Mouse (Mus musculus) hindbrain, embryonic 15.5 days (tissue): Measurements from ENCODE around the gene Fat4. TPM values are rescaled to one million over a fixed set of nuclear protein-coding genes. Genes with fewer than 3 reads are reported as not detected.

Experiments
- ATAC-seq: fragments of 200-750 bp; cut with Nextera tagmentation; 2 replicates; pipeline ENCODE4 v1.8.0; 2017; ENCODE audit warnings: low read depth, moderate number of reproducible peaks, moderate TSS enrichment; ENCODE audit not compliant: low FRiP score
- H3K27ac ChIP-seq: fragments of 300-500 bp; sonication (generic); replicated peaks from 2 replicates; pipeline ENCODE4 v1.5.1; 2015; ENCODE audit warnings: mild to moderate bottlenecking, inconsistent platforms
- H3K27me3 ChIP-seq: fragments of 300-500 bp; sonication (generic); 2 replicates; pipeline ENCODE4 v1.6.1; 2015; ENCODE audit warnings: control low read depth, inconsistent platforms
- H3K36me3 ChIP-seq: fragments of 300-500 bp; sonication (generic); 2 replicates; pipeline ENCODE4 v1.6.1; 2015; ENCODE audit warnings: control low read depth, inconsistent platforms
- H3K4me1 ChIP-seq: fragments of 300-500 bp; sonication (generic); replicated peaks from 2 replicates; pipeline ENCODE4 v1.6.1; 2015; ENCODE audit warnings: control low read depth, inconsistent platforms
- H3K4me2 ChIP-seq: fragments of 300-500 bp; sonication (generic); 2 replicates; pipeline ENCODE4 v1.6.1; 2015; ENCODE audit warnings: moderate library complexity, mild to moderate bottlenecking, inconsistent platforms
- H3K4me3 ChIP-seq: fragments of 300-500 bp; sonication (generic); 2 replicates; pipeline ENCODE4 v1.5.1; 2015; ENCODE audit warnings: mild to moderate bottlenecking, inconsistent platforms
- H3K9ac ChIP-seq: fragments of 300-500 bp; sonication (generic); 2 replicates; pipeline ENCODE4 v1.6.1; 2015; ENCODE audit warnings: inconsistent platforms
- H3K9me3 ChIP-seq: fragments of 300-500 bp; sonication (generic); 2 replicates; pipeline ENCODE4 v1.6.1; 2016; ENCODE audit warnings: control low read depth, inconsistent platforms
- WGBS: fragments of 180-500 bp; shearing (Covaris S2); methylation state at CpG from one replicate; pipeline ENCODE4 v1.1.7; 2015; 5-methylcytosine and 5-hydroxymethylcytosine counted together
- polyA plus RNA-seq: library from polyadenylated mRNA; unstranded; fragments of >200 nt; fragmentation: Nextera tagmentation; extraction: Ambion mirVana; gene quantifications from 2 replicates; pipeline ENCODE4 v1.2.1, GENCODE M21; 2015

Fat4 gene
- polyA plus RNA-seq = 9.0 and 9.2 TPM in 2 replicates

DNA sequence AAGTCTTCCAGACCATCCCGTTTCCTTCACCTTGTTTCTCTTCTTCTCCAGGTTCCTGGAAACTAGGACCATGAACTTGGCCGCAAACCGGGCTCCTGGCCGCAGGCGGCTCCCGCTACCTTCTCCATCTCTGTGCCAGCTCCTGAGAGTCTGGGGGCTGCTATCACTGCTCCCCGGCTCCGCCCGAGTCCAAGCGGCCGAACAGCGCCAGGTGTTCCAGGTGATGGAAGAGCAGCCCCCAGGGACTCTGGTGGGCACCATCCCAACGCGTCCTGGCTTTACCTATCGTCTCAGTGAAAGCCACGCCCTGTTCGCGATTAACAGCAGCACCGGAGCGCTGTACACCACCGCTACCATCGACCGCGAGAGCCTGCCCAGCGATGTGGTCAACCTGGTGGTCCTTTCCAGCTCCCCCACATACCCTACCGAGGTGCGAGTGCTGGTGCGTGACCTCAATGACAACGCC is at the start of gene Fat4:
Gene Fat4, plus strand, starts transcription at position 51 of the 466 bp plus-strand sequence.
- Histone ChIP-seq H3K27me3 (no peaks in the 10 kb centered on the region), H3K4me1 (peaks cover 43% of the 10 kb centered on the region), H3K9ac (peak within 1 kb of the TSS; percentile 86), H3K36me3 (peaks cover 7% of the 10 kb centered on the region), H3K9me3 (no peaks in the 10 kb centered on the region), H3K27ac (peak within 1 kb of the TSS; percentile 94), H3K4me2 (peak within 1 kb of the TSS; percentile 88), H3K4me3 (peak within 1 kb of the TSS; percentile 61)
- no peak for ATAC-seq
- WGBS = under 1% methylated on average over 29 of the region's 29 CpGs

- Histone ChIP-seq H3K4me1 (no peaks in the 10 kb centered on the region), H3K36me3 (no peaks in the 10 kb centered on the region), H3K9ac (no peak overlapping the region), H3K27ac (no peak overlapping the region), H3K9me3 (no peaks in the 10 kb centered on the region), H3K4me2 (no peak overlapping the region), H3K27me3 (no peaks in the 10 kb centered on the region), H3K4me3 (no peak overlapping the region)
- ATAC-seq = no peak
- 86% methylated on average over 2 of the region's 2 CpGs for WGBS
Observed at GRCm38 (mm10) chr3:38839438-38839837, 47.3 kb upstream of the Fat4 start.

- no peak overlapping the region for H3K4me2 ChIP-seq
- no peak for ATAC-seq
- no peaks in the 10 kb centered on the region for H3K4me1 ChIP-seq
- no peaks in the 10 kb centered on the region for H3K27me3 ChIP-seq
- H3K36me3 ChIP-seq = no peaks in the 10 kb centered on the region
- 36% methylated on average over 7 of the region's 7 CpGs for WGBS
- H3K27ac ChIP-seq = no peak overlapping the region
- no peak overlapping the region for H3K9ac ChIP-seq
- H3K4me3 ChIP-seq = no peak overlapping the region
- H3K9me3 ChIP-seq = no peaks in the 10 kb centered on the region
Observed at GRCm38 (mm10) chr3:38843000-38843538, 43.7 kb upstream of the Fat4 start.

- H3K4me1 ChIP-seq = no peaks in the 10 kb centered on the region
- H3K27me3 ChIP-seq = no peaks in the 10 kb centered on the region
- H3K4me2 ChIP-seq = no peak overlapping the region
- H3K27ac ChIP-seq = no peak overlapping the region
- H3K36me3 ChIP-seq = no peaks in the 10 kb centered on the region
- 45% methylated on average over 11 of the region's 11 CpGs for WGBS
- no peak for ATAC-seq
- H3K9me3 ChIP-seq = no peaks in the 10 kb centered on the region
- no peak overlapping the region for H3K9ac ChIP-seq
- H3K4me3 ChIP-seq = no peak overlapping the region
Observed at GRCm38 (mm10) chr3:38846602-38847382, 39.9 kb upstream of the Fat4 start.

- 64% methylated on average over 3 of the region's 3 CpGs for WGBS
- H3K27ac ChIP-seq = no peak overlapping the region
- no peaks in the 10 kb centered on the region for H3K36me3 ChIP-seq
- H3K4me1 ChIP-seq = no peaks in the 10 kb centered on the region
- no peak for ATAC-seq
- H3K4me2 ChIP-seq = no peak overlapping the region
- no peak overlapping the region for H3K9ac ChIP-seq
- no peak overlapping the region for H3K4me3 ChIP-seq
- no peaks in the 10 kb centered on the region for H3K9me3 ChIP-seq
- H3K27me3 ChIP-seq = no peaks in the 10 kb centered on the region
Observed at GRCm38 (mm10) chr3:38849077-38849476, 37.7 kb upstream of the Fat4 start.

GRCm38 (mm10) chr3:38849536-38849935 is 37.2 kb upstream of the Fat4 start:
- WGBS = 35% methylated on average over 6 of the region's 6 CpGs
- Histone ChIP-seq H3K4me3 (no peak overlapping the region), H3K4me2 (no peak overlapping the region), H3K36me3 (no peaks in the 10 kb centered on the region), H3K9me3 (no peaks in the 10 kb centered on the region), H3K27me3 (no peaks in the 10 kb centered on the region), H3K9ac (no peak overlapping the region), H3K27ac (no peak overlapping the region), H3K4me1 (no peaks in the 10 kb centered on the region)
- peak; percentile 65 for ATAC-seq

- Histone ChIP-seq H3K4me1 (no peaks in the 10 kb centered on the region), H3K9me3 (no peaks in the 10 kb centered on the region), H3K36me3 (no peaks in the 10 kb centered on the region), H3K9ac (no peak overlapping the region), H3K4me3 (no peak overlapping the region), H3K27me3 (no peaks in the 10 kb centered on the region), H3K27ac (no peak overlapping the region), H3K4me2 (no peak overlapping the region)
- 19% methylated on average over 3 of the region's 3 CpGs for WGBS
- ATAC-seq = no peak
Observed at GRCm38 (mm10) chr3:38853650-38854049, 33.1 kb upstream of the Fat4 start.

- no peak for ATAC-seq
- Histone ChIP-seq H3K9me3 (no peaks in the 10 kb centered on the region), H3K4me2 (no peak overlapping the region), H3K27me3 (no peaks in the 10 kb centered on the region), H3K27ac (no peak overlapping the region), H3K4me1 (no peaks in the 10 kb centered on the region), H3K9ac (no peak overlapping the region), H3K36me3 (no peaks in the 10 kb centered on the region), H3K4me3 (no peak overlapping the region)
- WGBS = 35% methylated on average over 5 of the region's 5 CpGs
Observed at GRCm38 (mm10) chr3:38860683-38861082, 26.1 kb upstream of the Fat4 start.

DNA sequence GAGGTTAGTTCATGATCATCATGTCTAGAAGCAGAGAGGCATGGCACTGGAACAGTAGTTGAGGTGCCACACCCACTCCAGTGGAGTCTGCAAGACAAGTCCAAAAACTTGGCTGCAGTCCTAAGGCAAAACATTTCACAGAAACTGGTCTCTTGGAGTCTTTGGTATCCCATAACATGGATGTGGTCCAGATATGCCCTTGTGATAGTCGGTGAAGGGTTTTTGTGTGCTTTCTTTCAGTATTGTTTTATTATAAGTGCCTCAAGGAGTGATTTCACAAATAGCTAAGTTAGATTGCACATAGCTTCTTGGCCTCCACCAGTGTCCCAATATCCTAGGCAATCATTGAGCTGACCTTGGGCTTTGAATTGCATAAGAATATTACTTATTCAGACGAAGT is 15.4 kb upstream of the Fat4 start:
- Histone ChIP-seq H3K4me2 (no peak overlapping the region), H3K27me3 (no peaks in the 10 kb centered on the region), H3K36me3 (no peaks in the 10 kb centered on the region), H3K9me3 (no peaks in the 10 kb centered on the region), H3K4me1 (no peaks in the 10 kb centered on the region), H3K4me3 (no peak overlapping the region), H3K27ac (no peak overlapping the region), H3K9ac (no peak overlapping the region)
- no peak for ATAC-seq
- 93% methylated on average over 2 of the region's 2 CpGs for WGBS

DNA sequence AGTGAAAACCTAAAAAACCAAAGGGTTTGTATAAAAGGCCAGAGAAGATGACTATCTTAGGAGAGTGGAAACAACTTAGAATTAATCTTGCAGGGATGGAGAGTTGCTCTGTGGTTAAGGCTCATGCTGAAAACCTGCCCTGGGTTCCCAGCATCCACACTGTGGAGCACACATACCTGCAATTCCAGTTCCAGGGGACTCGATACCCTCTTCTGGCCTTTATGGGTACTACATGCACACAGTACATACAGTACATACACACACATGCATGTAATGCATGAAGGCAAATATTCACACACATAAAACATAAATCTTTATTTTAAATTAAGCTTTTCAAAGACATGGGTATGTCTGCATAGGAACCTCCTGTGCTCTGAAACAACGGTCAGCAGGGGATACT is 10.9 kb upstream of the Fat4 start:
- H3K4me3 ChIP-seq = no peak overlapping the region
- H3K4me1 ChIP-seq = no peaks in the 10 kb centered on the region
- no peaks in the 10 kb centered on the region; the same call in 1 of the 2 replicates for H3K9me3 ChIP-seq
- WGBS = 94% methylated on average over 2 of the region's 2 CpGs
- H3K9ac ChIP-seq = no peak overlapping the region
- no peak overlapping the region for H3K4me2 ChIP-seq
- H3K27ac ChIP-seq = no peak overlapping the region
- no peaks in the 10 kb centered on the region for H3K27me3 ChIP-seq
- peaks cover 11% of the 10 kb centered on the region for H3K36me3 ChIP-seq
- ATAC-seq = no peak

- no peaks in the 10 kb centered on the region for H3K27me3 ChIP-seq
Observed at GRCm38 (mm10) chr3:38876706-38877105, 10.0 kb upstream of the Fat4 start.

GRCm38 (mm10) chr3:38882778-38883177 is 4.0 kb upstream of the Fat4 start:
- no peak for ATAC-seq
- H3K4me1 ChIP-seq = peaks cover 12% of the 10 kb centered on the region

More at GRCm38 (mm10) chr3:38876706-38877105, 10.0 kb upstream of the Fat4 start:
- H3K36me3 ChIP-seq = peaks cover 17% of the 10 kb centered on the region
- no peaks in the 10 kb centered on the region for H3K4me1 ChIP-seq
- no peak overlapping the region for H3K4me3 ChIP-seq
- no peaks in the 10 kb centered on the region; the same call in 1 of the 2 replicates for H3K9me3 ChIP-seq
- H3K4me2 ChIP-seq = no peak overlapping the region
- no peak for ATAC-seq
- 97% methylated on average over 4 of the region's 4 CpGs for whole genome bisulfite sequencing
- no peak overlapping the region for H3K27ac ChIP-seq
- no peak overlapping the region for H3K9ac ChIP-seq

More at GRCm38 (mm10) chr3:38882778-38883177, 4.0 kb upstream of the Fat4 start:
- 56% methylated on average over 6 of the region's 6 CpGs for WGBS
- Histone ChIP-seq H3K9ac (no peak overlapping the region), H3K4me2 (no peak overlapping the region), H3K36me3 (peaks cover 17% of the 10 kb centered on the region), H3K4me3 (no peak overlapping the region), H3K27me3 (no peaks in the 10 kb centered on the region), H3K9me3 (no peaks in the 10 kb centered on the region; the same call in 1 of the 2 replicates), H3K27ac (no peak overlapping the region)
